Mouse (Mus musculus) CH12F3 (cell line): ENCODE results near the gene Mfsd6.

ENCODE experiments used
- in situ Hi-C: fragments of 300-500 bp; cut with MboI; formaldehyde crosslinking; loops from 2 replicates; pipeline ENCODE4 v1.14.3; 2020; ENCODE audit warnings: low sequenced_read_pairs

Mfsd6 gene

DNA sequence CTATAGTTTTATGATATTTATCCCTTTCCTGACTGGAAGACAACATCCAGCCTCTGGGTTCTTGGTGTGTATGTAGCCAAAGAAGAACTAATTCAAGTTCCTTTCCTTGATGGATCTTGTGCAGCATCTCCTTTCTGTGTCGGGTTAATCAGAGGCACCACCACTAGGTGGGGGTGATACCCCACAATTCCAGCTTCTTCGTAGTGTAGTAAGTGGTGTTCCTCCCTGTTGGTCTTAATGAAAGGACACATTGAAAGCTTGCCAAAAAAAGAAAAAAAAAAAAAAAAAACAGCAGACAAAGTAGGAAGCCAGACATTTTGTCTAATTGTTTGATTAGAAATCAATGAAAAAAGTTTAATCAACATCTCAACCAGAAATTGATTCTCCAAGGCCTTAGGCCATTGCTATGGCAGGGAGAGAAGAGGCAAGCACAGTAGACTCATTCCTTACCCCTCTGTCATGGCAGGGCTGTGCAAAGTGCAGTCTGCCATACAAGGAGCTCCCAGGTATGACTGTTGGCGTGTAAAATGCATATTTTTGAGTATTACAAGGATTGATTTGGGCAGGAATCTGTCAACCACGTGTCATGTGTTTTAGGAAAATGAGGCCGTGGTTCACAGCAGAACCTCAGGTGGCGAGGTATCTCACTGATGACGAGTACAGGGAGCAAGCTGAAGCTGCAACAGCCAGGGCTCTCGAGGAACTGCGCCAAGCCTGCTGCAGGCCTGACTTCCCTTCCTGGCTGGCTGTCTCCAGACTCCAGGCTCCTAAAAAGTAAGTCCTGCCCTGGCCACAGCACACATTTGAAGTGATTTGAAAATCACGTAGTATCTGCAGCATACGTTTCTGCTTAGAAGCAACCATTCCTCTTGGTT is 78.9 kb downstream of the Mfsd6 start:
- in situ Hi-C loops, result loop anchor here (25.0 kb wide), 1 partner anchor 314 kb away; no protein-coding TSS in a partner anchor

DNA sequence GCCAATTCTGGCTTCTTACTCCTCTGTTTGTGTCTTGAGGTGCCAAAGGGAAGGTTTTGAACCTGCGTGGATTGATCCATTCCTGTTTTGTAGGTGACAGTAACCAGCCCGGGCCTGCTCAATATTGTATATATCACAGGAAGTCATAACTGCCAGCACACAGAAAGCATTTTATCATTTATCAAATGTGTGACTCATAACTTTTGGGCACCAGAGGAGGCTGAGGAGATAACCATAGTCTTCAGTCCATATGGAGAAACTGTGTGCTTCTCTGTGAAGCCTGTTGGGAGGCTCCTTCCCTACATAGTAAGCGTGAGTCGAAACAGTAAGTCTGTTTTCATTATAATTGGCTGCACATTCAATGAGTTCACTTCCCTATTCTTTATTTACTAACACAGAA is 86.5 kb downstream of the Mfsd6 start:
- in situ Hi-C loops, result loop anchor here (25.0 kb wide), 1 partner anchor 322 kb away; no protein-coding TSS in a partner anchor

DNA sequence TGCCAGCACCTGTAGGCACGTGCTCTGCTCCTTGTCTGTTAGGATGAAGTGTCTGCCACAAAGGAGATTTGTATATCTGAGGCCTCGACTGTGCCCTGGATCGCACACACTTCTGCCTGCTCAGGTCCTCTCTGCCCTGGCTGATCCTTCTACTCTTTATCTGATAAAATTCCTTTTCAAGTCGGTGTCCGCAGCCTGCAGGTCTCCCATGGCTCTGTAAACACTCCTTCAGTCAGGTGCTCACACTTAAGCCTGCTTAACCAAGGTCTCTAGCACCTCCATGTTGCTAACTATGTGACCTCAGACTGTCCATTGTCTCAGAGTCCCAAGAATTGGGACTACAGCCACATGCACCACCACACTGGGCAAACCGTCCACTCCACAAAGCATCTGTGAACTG is 87.0 kb downstream of the Mfsd6 start:
- in situ Hi-C loops, result loop anchor here (25.0 kb wide), 1 partner anchor 322 kb away; no protein-coding TSS in a partner anchor

DNA sequence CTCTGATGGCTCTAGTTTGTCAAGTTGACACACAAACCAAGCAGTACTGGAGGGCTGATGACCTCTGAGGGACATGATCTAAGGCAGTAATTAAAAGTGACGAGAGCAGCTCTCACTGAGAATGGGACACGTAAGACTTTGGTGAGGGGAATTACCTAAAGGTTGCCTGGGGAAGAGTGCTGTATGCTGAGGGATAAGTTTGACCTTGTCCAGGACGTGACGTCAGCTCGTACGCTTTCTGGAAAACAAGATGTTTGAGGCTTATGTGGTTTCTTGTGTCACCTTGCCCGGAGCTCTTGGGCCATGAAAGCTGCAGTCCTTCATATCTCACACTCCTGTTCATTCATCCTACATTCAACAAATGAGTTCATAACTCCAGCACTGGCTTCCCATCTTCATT is 88.2 kb downstream of the Mfsd6 start:
- in situ Hi-C loops, result loop anchor here (25.0 kb wide), 1 partner anchor 323 kb away; no protein-coding TSS in a partner anchor

DNA sequence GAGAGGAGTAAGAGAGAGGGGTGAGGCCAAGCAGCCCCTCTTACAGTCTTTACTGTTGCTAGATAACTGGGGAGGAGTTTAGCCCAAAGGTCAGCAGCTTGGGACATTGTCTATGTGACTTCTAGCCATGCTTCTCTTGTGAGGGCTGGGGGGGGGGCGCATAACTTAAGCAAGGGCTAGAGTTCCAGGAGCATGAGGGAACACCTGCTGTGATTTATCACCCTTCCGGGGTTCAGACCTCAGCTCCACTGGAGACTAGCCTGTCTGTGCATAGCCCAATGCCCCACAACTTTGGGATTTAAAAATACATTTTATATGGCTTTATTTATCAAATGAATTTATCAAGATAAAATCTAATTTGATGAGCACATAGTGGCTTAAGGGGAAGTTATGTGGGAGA is 89.2 kb downstream of the Mfsd6 start:
- in situ Hi-C loops, result loop anchor here (25.0 kb wide), 1 partner anchor 324 kb away; no protein-coding TSS in a partner anchor

DNA sequence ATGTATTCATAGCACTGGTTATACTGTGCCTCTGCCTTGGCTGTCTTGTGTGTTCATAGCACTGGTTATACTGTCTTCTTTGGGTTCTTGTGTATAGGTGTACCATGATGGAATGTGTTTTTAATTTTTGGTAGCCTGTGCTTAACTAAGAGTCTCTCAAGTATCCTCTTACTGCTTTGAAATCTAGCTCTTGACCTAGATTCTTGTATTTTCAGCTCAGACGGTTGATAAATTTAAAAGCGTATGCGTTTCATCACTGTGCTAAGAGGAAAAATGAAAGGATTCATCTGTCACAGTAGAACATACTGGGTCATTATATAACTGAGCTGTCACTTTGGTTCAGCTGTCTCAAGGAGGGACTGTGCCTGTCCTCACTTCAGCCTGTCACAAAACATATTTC is 91.3 kb downstream of the Mfsd6 start:
- in situ Hi-C loops, result loop anchor here (25.0 kb wide), 1 partner anchor 326 kb away; no protein-coding TSS in a partner anchor

DNA sequence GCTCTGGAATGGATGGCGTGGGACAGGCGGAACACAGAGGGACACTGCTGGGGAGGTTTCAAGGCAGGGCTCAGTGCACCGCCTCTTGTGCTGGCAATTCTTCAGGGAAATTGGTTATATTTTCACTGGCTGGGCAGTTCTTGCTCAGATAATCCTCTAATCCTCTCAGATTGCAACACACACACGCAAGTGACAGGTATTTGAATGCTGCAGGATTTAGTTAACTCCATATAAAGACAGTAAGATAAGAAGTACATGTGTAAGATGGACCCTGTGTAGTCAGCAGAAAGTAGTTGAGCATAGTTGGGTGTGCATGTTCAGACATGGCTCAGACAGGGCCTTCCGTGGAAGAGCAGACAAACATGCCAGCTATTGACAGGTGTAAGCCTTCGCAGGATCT is 93.0 kb downstream of the Mfsd6 start:
- in situ Hi-C loops, result loop anchor here (25.0 kb wide), 1 partner anchor 328 kb away; no protein-coding TSS in a partner anchor

DNA sequence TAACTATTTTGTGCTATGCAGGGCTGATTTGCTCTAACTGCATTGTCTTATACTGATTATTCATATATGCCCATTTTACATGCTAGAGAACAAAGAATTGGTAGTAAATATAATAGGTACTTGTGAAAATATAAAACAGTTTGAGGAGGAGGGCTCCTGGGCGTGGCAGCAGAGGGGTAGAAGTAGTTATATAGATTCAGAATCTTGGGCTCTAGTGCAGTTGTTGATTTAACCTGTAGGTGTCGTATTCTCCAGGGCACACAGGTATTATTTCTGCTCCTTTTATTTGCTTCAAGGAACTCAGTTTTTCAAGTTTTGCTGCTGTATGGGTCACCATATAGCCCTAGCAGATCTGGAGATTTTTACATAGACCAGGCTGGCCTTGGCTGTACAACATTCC is 95.7 kb downstream of the Mfsd6 start:
- in situ Hi-C loops, result loop anchor here (25.0 kb wide), 1 partner anchor 331 kb away; no protein-coding TSS in a partner anchor

DNA sequence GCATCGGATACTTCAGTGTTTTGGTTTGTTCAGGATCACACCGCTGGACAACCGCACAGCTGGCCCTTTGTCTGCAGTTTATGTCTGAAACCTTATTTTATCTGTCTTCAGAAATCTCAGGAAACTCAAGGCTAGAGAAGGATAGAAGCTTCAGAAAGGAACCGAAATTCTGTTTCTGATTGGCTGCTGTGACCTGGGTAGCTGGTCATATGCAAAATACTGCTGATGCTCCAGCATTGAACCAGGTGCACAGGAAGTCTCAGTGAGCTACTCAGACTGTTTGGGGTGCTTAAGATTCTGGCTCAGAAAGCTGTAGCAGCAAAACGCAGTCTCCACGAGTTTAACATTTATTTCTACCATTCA is 96.3 kb downstream of the Mfsd6 start:
- in situ Hi-C loops, result loop anchor here (25.0 kb wide), 1 partner anchor 331 kb away; no protein-coding TSS in a partner anchor

DNA sequence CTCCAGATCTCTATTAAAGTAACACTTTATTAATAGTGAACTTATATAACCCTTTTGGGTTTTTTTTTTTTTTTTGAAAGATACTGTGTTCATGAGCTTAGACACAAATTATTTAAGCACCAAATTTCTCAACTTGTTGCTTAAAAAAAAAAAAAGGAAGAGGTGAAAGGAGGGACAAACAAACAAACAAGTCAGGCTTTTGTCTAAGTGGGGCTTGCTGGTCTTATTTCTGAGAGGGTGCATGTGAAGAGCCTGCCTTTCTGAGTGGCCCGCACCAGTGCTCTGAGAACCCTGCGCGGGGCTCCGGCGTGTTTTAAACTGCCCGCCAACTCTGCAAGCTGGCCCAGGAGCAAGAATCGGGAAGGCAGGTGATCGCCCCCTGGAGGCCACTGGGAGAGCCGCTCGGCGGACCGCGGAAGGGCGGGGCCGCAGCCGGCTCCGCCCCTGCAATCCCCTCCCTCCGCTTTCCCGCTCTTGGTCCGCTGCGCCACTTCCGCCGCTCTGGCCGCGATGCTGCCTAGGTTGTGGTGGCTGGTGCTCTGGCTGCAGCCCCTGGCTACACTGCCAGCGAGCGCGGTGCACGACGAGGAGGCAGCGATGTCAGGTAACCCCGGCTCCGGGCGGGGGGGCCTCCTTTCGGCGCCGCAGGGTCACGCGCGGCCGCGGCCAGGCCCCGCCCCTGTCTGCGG is 96.9 kb downstream of the Mfsd6 start, which contains the start of gene Nemp2:
Nemp2 (plus strand) TSS at position 456 of the 689 bp plus-strand sequence.
- in situ Hi-C loops, result loop anchor here (25.0 kb wide), 1 partner anchor 332 kb away; no protein-coding TSS in a partner anchor

DNA sequence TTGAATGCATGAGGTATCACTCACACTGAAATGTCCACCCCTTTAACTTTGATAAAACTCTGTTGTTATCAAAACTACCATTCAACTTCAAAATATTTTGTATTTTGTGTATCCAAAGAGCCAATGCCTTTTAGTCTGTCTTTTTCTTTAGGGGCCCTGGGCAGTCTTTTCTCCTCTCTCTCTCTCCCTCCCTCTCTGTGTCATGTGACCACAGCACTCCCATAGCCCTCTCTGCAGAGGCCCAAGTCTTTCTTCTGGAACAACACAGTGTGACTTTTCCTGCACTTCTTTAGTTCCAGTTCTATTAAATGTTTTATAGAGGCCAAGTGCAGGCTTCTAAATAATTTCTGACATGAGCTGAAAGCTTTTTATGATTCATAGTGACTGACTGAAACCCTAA is 106.8 kb downstream of the Mfsd6 start:
- in situ Hi-C loops, result no loop called here

DNA sequence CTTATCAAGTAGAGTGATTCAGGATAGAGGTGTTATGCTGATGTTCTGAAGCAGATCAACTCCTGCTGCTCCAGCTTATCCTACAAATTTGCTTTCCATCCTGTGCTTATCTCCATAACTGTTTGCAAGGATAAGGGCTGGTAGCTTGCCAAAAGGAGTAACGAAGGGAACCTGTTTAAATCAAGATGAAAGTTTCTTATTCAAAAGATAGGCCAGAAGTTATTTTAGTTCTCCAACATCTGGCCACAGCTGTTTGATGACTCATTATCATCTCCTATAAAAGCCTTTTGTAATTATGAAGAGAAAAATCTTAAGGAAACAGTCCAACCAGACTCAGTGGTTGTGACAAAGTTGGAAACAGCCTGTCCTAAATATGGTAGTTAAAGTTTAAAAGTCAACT is 109.0 kb downstream of the Mfsd6 start:
- in situ Hi-C loops, result no loop called here

DNA sequence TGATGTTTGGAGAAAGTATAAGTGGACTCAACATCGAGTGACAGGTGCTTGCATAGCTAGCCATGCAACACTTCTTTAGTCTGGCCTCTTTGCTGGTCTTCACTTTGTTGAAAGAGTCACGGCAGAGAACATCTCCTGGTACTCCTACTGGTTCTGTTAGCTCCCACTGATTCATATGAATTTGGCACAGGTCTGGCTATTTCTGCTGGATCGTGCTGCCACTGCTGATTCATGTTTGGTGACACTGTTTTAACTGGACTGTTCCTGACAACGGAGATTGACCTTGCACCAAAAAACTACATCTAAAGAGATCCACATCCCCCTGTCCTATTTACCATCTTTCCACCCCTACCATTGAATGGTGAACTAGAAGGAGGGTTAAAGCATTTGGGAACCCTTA is 118.8 kb downstream of the Mfsd6 start:
- in situ Hi-C loops, result no loop called here

DNA sequence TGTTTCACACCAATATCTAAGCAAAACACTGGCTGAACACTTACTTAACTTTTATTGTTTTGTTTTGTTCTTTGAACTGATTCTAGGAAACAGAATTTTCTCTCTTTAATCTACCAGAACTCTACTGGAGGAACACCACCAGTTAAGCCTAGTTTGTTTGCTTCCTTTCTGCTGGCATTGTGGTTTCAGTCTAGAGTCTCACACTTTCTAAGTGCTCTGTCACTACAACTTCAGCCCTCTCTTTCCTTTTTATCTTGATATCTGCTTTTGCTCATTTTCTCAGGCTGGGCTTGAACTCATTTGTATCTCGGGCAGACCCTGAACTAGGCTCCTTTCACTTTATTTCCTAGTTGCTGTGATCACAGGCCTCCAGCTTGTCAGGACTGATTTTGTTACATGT is 119.6 kb downstream of the Mfsd6 start:
- in situ Hi-C loops, result no loop called here
